Mouse (Mus musculus) activated CD4-positive, CD25-positive, alpha-beta regulatory T cell, adult 4 months (primary cell): ENCODE measurements around the gene Crb1. TPM values are rescaled to one million over a fixed set of nuclear protein-coding genes. Genes with fewer than 3 reads are reported as not detected.
"Not testable (repeated sequence)": the region's sequence is repeated elsewhere in the genome, so short reads cannot be mapped to it uniquely, and the experiment has no call there.

Source experiments
- ATAC-seq: one replicate; pipeline ENCODE4 v1.8.0; 2017
- polyA plus RNA-seq, 2 experiments: library from polyadenylated mRNA; unstranded; fragments of 100-300 nt; shearing (Covaris generic); gene quantifications; one replicate each; pipeline ENCODE4 v1.2.1; 2017

Crb1 gene
- polyA plus RNA-seq, result not detected

- no peak for ATAC-seq
These were observed at the start of gene Crb1 for GRCm38 (mm10) chr1:139376638-139377286. Gene Crb1 (minus strand): TSS chr1:139377100.

DNA sequence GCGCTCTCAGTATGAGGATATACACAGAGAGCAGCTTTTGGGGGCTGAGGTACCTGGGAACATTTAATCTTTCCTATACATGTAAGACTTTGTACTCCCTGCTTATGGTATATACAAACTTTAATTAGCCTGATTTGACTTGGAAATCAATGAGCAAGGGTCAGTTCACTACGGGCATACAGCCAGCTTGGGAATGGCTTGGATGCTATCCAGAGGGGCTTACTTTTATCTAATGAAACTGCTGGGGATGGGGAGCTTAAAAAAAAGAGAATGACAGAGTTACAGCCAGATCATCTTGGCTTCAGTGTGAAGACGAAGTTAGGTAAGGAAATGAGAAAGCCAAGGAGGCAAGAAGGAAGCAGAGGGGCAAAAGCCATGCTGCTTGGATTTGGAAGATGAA, 48.1 kb upstream of the Crb1 start:
- ATAC-seq, result no peak

- no peak for ATAC-seq
These were observed 47.0 kb upstream of the Crb1 start for GRCm38 (mm10) chr1:139423931-139424330.

DNA sequence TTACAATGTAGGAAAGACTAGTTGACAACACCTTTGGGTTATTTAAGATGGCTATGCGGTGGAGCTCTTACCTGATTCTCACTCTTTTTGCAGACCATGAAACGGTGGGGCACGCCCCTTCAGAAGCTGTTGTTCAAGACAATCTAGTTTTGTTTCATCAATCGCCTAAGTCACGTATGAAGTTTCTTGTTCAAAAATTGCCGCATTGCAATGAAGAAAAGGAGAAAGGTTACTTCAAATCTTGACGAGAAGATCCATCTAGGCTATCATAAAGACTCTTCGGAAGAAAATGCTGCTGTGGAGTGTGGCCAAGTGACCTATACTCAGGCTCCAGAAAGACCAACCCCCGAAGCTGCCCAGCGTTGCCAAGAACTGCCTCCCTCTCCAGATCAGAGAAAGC, 46.0 kb upstream of the Crb1 start:
- ATAC-seq, result peak; percentile 17

GRCm38 (mm10) chr1:139421875-139422791, 45.2 kb upstream of the Crb1 start, which contains the start of gene Zbtb41:
Gene Zbtb41 (plus strand): TSS chr1:139422288.
- ATAC-seq, result peak; percentile 87

DNA sequence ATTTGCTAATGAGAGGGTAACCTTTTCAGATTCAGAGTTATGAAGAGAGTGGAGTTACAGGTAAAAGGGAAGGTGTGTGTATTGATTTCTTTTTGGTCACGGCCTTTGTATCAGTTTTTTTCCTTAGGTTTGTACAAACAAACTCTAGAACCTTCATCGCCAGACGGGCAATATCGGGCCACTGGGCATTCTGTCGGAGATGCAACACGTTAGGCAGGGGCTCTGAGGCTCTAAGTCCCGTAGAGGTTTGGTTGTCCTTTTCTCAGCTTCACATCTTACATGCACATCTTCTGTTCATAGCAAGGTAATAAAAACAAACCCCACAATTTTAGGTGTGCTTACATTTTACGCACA, 44.6 kb upstream of the Crb1 start:
- ATAC-seq, result peak; percentile 4

- ATAC-seq, result peak; percentile 93
These were observed 36.6 kb upstream of the Crb1 start for GRCm38 (mm10) chr1:139413465-139413864.

DNA sequence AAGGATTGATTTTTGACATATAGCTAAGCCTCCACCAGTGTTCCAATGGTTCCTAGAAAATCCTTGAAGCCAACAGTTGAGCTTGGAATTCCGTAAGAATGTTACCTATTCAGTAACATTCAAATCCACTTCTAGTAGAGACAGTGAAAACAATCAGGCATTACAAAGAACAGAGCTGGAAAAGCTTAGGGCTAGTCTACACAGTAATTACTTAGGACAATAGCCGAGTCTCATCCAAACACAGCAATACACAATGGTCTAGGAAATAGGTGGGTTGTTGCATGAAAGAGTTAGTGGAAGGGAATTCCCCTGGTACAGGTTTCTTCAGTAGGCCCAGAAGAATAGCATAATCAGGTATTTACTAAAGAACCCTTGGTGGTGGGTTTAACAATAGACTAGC, 35.5 kb upstream of the Crb1 start:
- not testable (repeated sequence) for ATAC-seq

GRCm38 (mm10) chr1:139407701-139408100, 30.8 kb upstream of the Crb1 start:
- no peak for ATAC-seq

DNA sequence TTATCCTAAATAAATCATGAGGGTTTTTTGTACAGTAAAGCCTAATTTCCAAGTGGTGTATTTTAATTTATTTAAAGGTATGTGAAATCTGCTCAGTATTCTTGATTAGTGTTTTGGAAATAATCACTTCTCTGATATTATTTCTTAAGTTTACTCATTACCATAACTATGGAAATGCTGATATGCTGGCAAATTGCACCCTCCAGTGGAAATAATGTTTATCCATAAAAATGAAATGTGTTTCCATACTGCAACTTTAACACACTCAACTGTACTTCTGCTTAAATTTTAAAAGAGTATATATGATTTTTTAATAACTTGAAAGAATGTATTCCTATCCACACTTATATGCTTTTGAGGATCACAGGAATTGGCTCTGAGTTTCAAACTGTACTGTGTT, 28.9 kb upstream of the Crb1 start:
- ATAC-seq, result no peak

DNA sequence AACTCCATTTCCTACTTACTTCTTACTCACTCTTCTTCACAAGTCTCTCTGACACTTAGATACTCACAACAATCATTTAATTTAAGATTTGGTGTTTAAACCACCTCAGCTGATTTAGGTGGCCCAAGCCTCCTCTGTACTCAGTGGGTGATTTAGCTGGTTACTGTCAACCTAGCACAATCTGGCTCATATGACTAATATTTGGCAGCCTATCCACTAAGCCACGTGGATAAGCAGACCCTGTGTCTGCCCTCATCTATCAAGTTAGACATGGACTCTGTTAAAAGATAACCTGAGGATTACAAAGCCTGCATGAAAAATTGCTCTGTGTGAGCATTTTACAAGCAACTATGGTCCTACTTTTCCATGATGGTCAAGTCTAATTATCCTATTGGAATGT, 19.7 kb upstream of the Crb1 start:
- ATAC-seq, result no peak

DNA sequence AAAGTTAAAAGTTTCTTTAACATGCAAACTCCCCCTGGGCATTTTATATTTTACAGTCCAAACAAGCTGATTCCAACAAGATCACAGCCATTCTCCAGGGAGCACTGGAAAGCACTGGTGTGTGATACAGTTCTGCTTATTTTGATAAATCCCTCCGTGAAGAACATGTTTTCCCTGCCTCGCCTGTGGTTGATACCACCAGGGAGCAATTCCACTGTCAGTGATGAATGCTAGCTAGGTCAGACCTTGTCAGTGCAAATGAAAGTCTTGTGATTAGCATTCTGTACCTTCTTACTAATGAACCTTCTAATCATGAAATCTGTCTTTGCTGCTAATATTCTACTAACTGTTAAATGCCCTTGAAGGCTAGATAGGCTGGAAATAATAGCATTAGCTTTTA, 14.8 kb upstream of the Crb1 start:
- ATAC-seq, result no peak

GRCm38 (mm10) chr1:139379621-139379984, 2.7 kb upstream of the Crb1 start:
- no peak for ATAC-seq

DNA sequence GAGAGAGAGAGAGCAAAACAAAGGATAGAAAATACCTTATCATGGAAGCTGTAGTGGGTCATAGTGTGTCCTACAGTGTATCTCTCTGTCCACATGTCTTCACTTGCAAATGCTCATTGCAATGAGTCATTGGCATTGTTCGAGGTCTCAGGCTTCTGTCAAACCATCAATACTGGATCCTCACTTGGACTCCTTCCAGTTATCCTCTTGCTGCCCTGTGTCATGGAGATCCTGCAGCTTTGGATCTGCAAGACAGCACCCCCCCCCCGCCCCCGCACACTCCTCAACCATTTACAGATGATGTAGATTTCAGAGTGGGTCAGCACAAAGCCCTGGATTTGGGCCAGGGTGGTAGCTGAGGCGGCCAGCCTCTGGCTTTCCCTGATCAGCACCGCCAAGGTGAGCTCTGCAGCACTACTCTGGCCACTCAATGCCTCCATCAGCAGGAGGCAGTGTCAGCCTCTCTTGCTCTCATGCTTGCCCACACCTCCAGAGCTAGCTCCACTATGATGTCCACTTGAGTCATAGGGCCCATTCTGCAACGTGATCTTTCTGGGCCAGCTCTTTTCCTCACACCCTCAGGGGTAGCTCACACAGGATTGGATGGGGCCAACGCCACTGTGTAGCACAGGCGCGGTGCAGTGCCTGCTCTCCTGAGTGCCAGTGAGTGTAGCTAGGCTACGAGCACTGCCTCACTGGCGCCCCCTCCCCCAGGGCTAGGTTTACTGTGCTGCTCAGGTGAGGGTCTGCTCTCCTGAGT, 2.1 kb upstream of the Crb1 start:
- ATAC-seq, result no peak

GRCm38 (mm10) chr1:139375900-139376299, 1.0 kb downstream of the Crb1 start:
- ATAC-seq, result no peak

GRCm38 (mm10) chr1:139371341-139371740, 5.6 kb downstream of the Crb1 start:
- ATAC-seq, result no peak

DNA sequence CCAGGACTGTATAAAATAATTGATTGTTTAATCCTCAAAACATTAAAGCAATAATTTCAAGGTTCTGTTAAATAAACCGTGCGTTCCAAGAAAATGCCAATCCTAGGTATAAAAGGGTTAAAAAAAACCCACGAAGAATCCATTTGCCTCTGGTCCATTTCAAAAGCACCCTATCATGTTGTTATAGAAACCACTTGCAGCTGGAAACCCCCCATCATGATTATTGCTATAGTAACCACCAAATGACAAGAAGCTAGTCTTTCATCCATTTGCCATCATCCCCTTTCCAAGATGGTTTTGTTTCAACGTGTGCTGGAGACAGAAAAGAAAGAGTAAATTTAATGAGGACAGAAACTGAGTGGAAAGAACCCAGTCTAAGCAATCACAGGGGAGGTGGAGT, 28.3 kb downstream of the Crb1 start:
- no peak for ATAC-seq

- ATAC-seq, result no peak
These were observed 30.1 kb downstream of the Crb1 start for GRCm38 (mm10) chr1:139346602-139347371.

- no peak for ATAC-seq
These were observed 30.8 kb downstream of the Crb1 start for GRCm38 (mm10) chr1:139346030-139346601.

GRCm38 (mm10) chr1:139340178-139340859, 36.6 kb downstream of the Crb1 start:
- ATAC-seq, result no peak

- ATAC-seq, result no peak
These were observed 39.9 kb downstream of the Crb1 start for GRCm38 (mm10) chr1:139336997-139337396.

DNA sequence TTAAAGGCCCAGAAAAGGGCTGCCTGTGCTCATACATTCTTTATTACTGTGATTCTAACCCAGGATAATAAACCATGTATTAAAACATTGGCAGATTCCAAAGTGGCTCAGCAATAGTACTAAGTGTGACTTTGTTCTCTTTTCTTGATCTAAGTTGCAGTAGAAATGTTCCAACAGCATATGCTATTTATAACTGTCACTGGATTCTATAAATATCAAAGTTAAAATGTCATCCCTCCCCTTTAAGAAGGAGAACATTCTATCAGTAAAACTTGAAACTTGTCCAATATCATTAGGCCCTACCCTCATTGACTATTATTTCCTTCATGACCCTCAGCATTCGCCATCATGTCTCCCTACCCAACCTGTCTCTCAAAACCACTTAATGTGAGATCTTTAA, 48.1 kb downstream of the Crb1 start:
- ATAC-seq, result no peak
